Mouse (Mus musculus): ENCODE results near the gene Syt1. TPM values are rescaled to one million over a fixed set of nuclear protein-coding genes. Genes with fewer than 3 reads are reported as not detected.
A peak's percentile ranks its signal among the peaks of the same experiment; 100 is the strongest.

Syt1 gene
- total RNA-seq, 2 experiments from 2014 or later: 1,148 to 1,163 TPM

DNA sequence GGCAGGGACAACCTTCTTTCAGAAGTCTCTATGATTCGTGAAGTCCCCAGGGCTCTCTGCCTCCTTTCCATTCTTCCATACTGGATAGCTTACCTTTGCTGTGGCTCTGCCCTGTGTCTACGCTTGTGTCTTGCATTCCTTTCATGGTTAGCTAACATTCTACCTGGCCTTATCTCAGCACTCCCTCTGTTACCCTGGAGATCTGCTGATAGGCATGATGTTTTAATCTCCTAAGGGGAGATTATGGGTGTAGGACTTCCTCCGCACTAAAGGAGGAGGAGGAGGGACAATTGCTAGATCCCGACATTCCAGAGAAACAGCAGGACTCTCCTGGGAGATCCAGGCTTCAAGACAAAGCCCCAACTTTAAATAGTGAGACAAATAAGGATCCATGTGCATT is 479.7 kb downstream of the Syt1 start:
- DNase-seq (ENCODE audit: low spot score in 2 of 2): no peak

DNA sequence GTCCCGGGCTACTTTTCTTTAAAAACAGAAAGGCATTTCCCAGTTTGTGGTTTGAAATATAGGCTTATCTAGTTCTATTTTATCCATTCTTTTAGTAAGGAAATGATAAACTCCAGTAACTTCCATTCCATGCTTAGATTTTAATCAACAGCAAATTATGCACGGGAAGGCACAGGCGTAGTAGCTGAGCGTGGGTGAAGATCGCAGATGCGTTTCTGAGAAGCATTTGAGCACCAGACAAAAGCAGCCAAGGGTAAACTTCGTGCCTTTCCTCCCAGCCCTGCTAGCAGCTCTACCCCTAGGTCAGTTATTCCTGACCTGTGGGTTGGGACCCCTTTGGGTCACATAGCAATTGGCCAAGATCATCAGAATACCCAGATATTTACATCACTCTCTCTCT is 482.4 kb downstream of the Syt1 start:
- DNase-seq (ENCODE audit: low spot score in 2 of 2): peak in 1 of 2 experiments; percentile 46

- no peak for DNase-seq (ENCODE audit: low spot score in 2 of 2)
Observed at GRCm38 (mm10) chr10:108525506-108525905, 485.3 kb downstream of the Syt1 start.

DNA sequence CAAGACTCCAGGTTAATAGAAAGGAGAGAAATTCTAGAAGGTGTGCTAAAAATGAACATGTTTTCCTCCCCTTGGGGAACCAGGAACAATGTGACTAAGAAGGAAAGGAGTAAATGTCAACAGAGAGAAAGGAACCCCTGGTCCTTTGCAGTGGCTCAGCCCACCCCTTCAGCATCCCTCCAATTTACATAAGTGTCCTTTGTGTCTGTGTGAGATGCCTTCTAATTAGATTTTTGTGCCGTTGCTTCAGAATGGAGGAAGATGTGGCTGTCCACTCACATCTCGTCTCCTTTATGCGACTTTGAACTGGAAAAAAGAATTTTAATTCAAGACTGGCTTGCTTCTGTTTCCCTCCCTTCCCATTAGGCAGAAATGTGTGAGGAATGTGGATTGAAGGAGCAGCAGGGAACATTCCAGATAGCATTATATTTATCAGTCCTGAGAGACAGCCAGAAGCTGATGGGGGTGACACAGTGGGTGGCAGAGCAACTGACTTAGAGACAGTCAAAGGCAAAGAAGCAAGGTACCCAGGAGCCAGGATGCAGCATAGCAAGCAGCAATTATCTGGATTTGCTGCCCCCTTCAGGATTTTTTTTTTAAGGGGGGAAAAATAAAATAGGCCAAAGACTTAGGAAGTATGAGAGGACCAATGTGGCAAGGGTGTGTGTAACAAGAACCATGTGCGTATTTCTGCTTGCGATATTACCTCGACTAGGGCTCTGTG is 486.3 kb downstream of the Syt1 start:
- DNase-seq (ENCODE audit: low spot score in 2 of 2): no peak

DNA sequence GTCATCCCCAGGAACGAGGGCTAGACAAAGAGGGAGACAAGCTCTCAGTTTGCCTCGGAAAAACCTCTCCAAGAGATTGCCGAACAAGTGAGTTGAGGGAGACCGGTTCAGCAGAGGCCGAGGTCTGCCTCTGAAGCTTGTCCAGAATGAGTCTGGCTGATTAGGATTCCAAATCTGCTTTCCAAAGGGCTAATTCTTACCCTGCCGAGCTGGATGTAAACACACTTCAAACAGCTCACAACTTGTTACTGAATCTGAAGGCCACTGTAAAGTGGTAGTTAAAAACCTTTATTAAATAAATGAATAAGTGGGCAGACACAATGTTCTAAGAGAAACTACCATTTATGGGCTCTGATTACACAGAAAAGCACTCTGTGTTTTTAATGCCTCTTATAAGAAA is 491.6 kb downstream of the Syt1 start:
- no peak for DNase-seq (ENCODE audit: low spot score in 2 of 2)

DNA sequence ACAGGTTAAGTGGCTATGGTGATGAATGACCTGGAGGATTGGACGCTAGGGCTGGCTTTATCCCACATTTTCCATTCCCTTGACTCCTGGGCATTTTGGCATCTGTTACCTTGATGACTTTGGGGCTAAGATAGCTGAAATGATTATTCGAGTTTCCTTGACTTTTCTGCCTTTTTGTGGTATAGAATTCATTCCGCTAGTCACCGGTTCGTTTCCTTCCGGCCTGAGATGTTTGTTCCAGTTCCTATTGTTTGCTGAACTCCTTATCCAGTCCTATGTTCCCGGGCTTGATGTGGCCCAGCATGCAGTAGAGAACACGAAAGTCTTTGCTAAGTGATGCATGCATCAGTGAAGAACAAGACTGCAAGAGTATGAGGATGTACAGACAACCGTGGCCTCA is 493.7 kb downstream of the Syt1 start:
- no peak for DNase-seq (ENCODE audit: low spot score in 2 of 2)

- no peak for DNase-seq (ENCODE audit: low spot score in 2 of 2)
Observed at GRCm38 (mm10) chr10:108514671-108515070, 496.1 kb downstream of the Syt1 start.

- no peak for DNase-seq (ENCODE audit: low spot score in 2 of 2)
Observed at GRCm38 (mm10) chr10:108509579-108509978, 501.2 kb downstream of the Syt1 start.

DNA sequence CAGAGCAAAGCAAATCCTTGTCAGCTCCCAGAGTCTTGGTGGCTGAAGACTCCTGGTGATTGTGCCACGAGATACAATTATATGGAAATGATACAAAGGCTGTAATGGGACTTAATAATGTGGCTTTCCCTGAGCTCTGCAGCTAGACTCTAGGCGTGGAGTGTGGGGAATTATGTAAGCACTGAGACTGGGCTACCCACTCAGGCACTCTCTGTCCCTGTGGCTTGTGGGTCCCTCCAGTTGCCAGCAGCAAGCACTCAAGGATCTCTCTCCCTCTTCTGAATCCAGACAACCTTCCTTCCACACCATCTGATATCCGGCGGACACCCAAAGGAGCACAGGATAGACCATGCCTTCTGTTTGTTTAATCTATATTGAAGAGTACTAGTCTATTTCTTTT is 503.9 kb downstream of the Syt1 start:
- DNase-seq (ENCODE audit: low spot score in 2 of 2): no peak

DNA sequence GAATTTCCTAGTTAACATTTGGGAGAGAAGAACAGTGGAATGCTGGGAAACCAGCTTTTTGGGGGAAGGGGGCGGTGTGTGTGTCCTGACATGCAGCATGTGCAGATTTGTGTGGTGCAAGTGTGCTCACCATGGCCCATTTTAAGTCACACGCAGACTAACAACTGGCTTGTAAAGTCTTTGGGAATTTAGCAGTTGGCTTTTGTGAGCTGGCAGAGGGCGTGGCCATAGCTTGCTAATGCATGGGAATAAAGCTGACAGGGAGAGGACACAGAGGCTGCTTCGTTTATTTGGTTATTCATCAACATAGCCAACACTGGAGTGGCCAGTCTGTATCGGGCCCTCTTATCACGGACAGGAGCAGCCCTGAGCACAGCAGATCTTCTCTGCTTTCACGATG is 505.9 kb downstream of the Syt1 start:
- DNase-seq (ENCODE audit: low spot score in 2 of 2): no peak

- no peak for DNase-seq (ENCODE audit: low spot score in 2 of 2)
Observed at GRCm38 (mm10) chr10:108504128-108504870, 506.5 kb downstream of the Syt1 start.

DNA sequence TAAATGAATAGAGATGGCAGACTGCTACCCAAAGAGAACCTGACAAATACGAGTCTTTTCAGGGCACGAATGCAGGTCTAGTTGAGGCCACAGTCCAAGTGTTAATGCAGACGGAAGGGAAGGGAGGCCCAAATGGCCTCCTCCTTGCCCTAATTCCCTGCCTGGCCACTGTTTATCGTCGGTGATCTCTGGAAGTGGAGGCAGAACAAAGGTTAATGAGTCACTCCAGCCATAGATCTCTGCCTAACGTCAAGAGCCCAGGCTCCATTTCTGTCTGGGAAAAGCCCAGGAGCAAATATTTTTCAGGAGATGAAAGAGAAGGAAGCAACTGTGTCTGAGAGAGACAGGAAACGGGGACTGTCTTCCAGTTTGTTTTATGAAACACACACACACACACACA is 520.6 kb downstream of the Syt1 start:
- DNase-seq (ENCODE audit: low spot score in 2 of 2): no peak

GRCm38 (mm10) chr10:108483991-108484390 is 526.8 kb downstream of the Syt1 start:
- no peak for DNase-seq (ENCODE audit: low spot score in 2 of 2)

DNA sequence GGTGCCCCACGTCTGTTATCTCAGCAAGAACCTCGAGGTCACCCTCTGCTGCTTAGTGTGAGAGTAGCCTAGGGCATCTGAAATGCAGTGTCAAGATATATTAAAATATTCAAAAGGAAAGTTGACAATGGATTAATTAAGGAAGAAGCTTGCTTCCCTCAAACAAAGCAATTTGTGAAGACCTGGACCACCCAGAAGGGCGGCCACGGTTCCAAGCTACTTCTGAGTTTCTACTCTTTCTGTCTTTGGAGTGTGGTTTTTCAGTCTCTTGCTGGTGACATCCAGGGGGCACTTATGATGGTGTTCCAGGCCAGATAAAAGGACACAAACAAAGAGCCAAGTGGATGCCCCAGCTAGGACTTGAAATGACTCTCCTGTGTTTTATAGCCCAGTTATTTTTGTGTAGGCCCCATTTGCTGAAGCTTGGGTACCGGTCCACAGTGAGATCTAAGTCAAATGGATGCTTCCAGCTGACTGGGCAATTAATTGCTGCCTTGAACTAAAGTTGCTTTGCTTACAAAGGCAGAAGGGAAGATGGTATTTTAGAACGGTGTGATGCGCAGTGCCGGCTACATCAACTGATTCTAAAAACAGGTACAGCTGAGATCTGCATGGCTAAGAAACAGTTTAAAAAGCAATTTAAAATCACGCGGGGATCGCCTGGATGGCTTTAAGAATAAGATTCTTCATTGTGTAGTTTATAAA is 530.5 kb downstream of the Syt1 start:
- DNase-seq (ENCODE audit: low spot score in 2 of 2): no peak

DNA sequence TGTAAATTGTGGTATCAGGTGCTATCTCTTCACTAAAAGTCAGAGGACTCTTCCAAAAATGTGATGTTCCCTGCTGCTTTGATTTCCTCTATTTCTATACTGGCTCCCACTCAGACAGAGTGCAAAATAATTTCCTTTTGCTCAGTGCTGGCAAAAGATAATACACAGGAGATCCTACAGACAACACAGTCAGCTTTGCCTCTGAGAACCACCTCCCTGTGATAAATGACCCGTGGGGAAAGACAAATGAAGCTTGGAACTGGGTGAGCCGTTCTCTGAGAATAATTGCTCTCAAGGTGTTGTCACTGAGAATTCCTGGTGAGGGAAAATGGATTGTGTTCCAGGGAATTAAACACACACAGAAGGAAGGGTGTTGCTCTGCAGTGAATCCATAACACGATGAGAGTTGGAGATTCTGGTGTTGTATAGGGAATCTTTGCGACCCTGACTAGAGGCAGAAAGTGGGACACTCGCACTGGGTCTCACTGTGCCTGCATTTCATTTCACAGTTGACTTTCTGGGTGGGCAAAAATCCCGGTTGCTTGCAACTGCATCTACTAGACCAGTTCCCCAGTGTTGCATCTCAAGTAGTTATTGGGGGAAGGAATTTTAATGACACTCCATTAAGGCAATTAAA is 540.3 kb downstream of the Syt1 start:
- no peak for DNase-seq (ENCODE audit: low spot score in 2 of 2)

GRCm38 (mm10) chr10:108466539-108466938 is 544.2 kb downstream of the Syt1 start:
- no peak for DNase-seq (ENCODE audit: low spot score in 2 of 2)

- no peak for DNase-seq (ENCODE audit: low spot score in 2 of 2)
Observed at GRCm38 (mm10) chr10:108461862-108462261, 548.9 kb downstream of the Syt1 start.

DNA sequence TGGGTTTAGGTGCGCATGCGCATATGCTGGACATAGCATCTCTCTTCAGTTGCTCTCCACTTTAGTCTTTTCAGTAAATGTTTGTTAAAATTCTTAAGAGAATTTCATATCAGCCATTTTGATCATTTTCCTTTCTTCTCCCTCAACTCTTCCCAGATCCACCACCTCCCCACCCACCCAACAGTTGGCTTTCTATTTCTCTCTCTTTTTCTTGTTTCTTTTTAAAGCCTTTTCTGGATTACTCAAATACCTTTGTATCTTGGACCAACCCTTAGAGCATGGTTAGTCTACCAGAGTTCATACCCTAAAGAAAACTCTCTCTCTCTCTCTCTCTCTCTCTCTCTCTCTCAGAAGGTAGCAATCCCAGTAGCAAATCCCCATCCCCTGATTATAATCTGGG is 553.7 kb downstream of the Syt1 start:
- DNase-seq (ENCODE audit: low spot score in 2 of 2): peak in 1 of 2 experiments; percentile 9

GRCm38 (mm10) chr10:108455883-108456282 is 554.9 kb downstream of the Syt1 start:
- no peak for DNase-seq (ENCODE audit: low spot score in 2 of 2)

GRCm38 (mm10) chr10:108455204-108455603 is 555.6 kb downstream of the Syt1 start:
- no peak for DNase-seq (ENCODE audit: low spot score in 2 of 2)

DNA sequence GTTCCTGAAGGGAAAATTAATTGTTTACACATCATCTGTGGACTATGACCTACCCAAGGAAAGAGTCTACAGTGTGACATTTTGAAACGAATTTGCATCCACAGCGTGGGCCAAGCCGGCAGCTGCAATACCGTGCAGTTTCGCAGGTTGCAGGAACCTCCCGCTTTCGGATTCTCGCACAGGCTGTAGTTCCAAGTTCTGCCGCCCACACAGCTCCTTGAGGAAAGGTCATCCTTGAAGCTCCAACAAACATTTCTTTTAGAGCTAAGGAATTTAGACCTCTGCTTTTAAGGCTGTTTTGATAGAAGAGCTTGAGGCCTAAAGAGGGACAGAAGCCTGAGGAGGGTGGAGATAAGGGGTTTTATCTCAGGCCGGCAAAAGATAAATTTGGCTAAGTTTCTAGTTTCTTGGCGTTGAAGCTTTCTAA is 556.1 kb downstream of the Syt1 start:
- DNase-seq (ENCODE audit: low spot score in 2 of 2): peak; percentile 72 to 77

- no peak for DNase-seq (ENCODE audit: low spot score in 2 of 2)
Observed at GRCm38 (mm10) chr10:108453561-108453960, 557.2 kb downstream of the Syt1 start.

Data from left cerebral cortex, adult 18-20 months (tissue).